Mouse (Mus musculus): Measurements from ENCODE around the gene Capn2. TPM values are rescaled to one million over a fixed set of nuclear protein-coding genes. Genes with fewer than 3 reads are reported as not detected.

The Capn2 gene
- polyA plus RNA-seq, 1 experiment from 2014 or later: 80.9 TPM

Other genes with a start within 250 kb of the Capn2 start
- gene Degs1, start 234.8 kb downstream of the Capn2 start, polyA plus RNA-seq (2015; fragmentation: Nextera tagmentation; extraction: Ambion mirVana): 51.0 and 54.5 TPM in 2 replicates
- gene Fbxo28, start 176.0 kb downstream of the Capn2 start, polyA plus RNA-seq (2015; fragmentation: Nextera tagmentation; extraction: Ambion mirVana): 27.3 and 29.8 TPM in 2 replicates
- gene Trp53bp2, start 108.4 kb downstream of the Capn2 start, polyA plus RNA-seq (2015; fragmentation: Nextera tagmentation; extraction: Ambion mirVana): 24.0 and 25.7 TPM in 2 replicates
- 0.13 TPM in 1 of 2 replicates, not detected in the other for gene Capn8, start 47.4 kb upstream of the Capn2 start, polyA plus RNA-seq (2015; fragmentation: Nextera tagmentation; extraction: Ambion mirVana)
- not detected in 2 replicates for gene Ccdc185, start 231.6 kb upstream of the Capn2 start, polyA plus RNA-seq (2015; fragmentation: Nextera tagmentation; extraction: Ambion mirVana)
- gene Susd4, start 246.3 kb upstream of the Capn2 start, polyA plus RNA-seq (2015; fragmentation: Nextera tagmentation; extraction: Ambion mirVana): 49.0 and 53.3 TPM in 2 replicates

Data from midbrain, embryonic 13.5 days (tissue).